Mouse (Mus musculus): Measurements from ENCODE around the gene Slc4a5.

DNA sequence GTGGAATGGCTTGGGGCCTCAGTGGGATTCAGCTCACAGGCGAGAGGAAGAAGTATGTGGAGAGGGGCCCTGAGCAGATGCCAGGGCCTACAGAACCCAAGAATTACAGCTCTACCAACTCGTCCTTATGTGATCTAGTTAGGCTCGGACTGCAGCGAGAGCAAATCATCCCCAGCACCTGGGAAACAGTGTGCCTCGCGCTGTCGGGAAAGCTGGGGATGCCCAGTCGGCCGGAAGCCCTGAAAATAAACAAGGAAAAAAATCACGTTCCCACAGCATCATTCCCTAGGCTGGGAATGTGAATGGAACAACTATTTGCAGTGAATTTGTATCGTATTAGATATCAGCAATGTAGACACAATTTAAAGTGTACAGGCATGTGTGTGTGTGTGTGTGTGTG is 13.3 kb upstream of the Slc4a5 start:
- no peak for TF ChIP-seq CTCF (IDR thresholded peaks at IDR 0.05; ENCODE audit: control insufficient read depth, insufficient read depth, low read length)
- no peak for TF ChIP-seq POLR2A (IDR thresholded peaks at IDR 0.05; ENCODE audit: borderline replicate concordance, control insufficient read depth, low read depth, low read length)

Measured in bone marrow, adult 2 months (tissue).